ENCODE assay signal across 25 mouse cellular contexts in the genomic region with DNA sequence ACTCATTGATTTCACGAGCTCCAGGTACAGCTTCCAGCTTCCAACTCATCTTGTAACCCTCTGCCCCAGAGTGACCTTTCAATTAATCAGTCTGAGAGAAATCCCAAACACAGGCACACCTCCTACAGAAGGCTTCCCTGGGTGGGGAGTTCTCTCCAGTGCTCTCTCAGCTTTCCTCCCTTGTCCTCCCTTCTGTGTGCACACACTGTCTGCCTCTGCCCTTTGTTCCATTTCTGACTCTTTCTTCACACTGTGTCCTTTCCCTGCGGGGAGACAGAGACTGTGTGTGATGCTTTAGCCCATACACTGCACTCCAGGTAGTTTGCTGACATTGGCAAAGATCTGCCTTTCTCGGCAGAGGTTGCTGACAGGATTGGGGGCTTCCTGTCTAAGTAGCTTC. TPM values are rescaled to one million over a fixed set of nuclear protein-coding genes. Genes with fewer than 3 reads are reported as not detected.
"Had no signal": no experiment of that assay in that cellular context is flagged by ENCODE, and none has a peak within 500 bp of the region (broad histone marks: within the 10 kb centered on the region; RNA-seq: fewer than 3 reads in every experiment).

No protein-coding gene starts in this region.

- H3K4me1 ChIP-seq: liver, embryonic 13.5 days; lung, embryonic 15.5 days; megakaryocyte, embryonic 14.5 days; neural tube, embryonic 13.5 days; stomach, embryonic 15.5 days had no signal

- H3K4me2 ChIP-seq: limb, embryonic 13.5 days; liver, embryonic 13.5 days; lung, embryonic 15.5 days; midbrain, embryonic 13.5 days; neural tube, embryonic 13.5 days; stomach, embryonic 15.5 days had no signal

- H3K9me3 ChIP-seq: limb, embryonic 13.5 days; liver, embryonic 13.5 days; lung, embryonic 15.5 days; midbrain, embryonic 10.5 days; midbrain, embryonic 13.5 days; neural tube, embryonic 13.5 days; stomach, embryonic 15.5 days had no signal

- H3K9ac ChIP-seq: limb, embryonic 13.5 days; liver, embryonic 13.5 days; lung, embryonic 15.5 days; midbrain, embryonic 13.5 days; neural tube, embryonic 13.5 days; stomach, embryonic 15.5 days had no signal

- H3K27me3 ChIP-seq: limb, embryonic 13.5 days; liver, embryonic 13.5 days; lung, embryonic 15.5 days; megakaryocyte, embryonic 14.5 days; midbrain, embryonic 13.5 days; neural tube, embryonic 13.5 days; stomach, embryonic 15.5 days had no signal

- DNase-seq: kidney, adult 18-20 months; kidney, adult 9 months; kidney, postnatal 14 days; kidney, postnatal 4 days; left cerebral cortex, postnatal 4 days; liver, embryonic 13.5 days; lung, adult 18-20 months; lung, postnatal 10 days; lung, postnatal 36 days; retina, postnatal 1 day; right cerebral cortex, postnatal 25 days; spleen, adult 18-20 months; thymus, adult 18-20 months; thymus, postnatal 4 days had no signal

- H3K27ac ChIP-seq: limb, embryonic 13.5 days; liver, embryonic 13.5 days; lung, embryonic 15.5 days; midbrain, embryonic 10.5 days; midbrain, embryonic 13.5 days; neural tube, embryonic 13.5 days; stomach, embryonic 15.5 days had no signal

- ATAC-seq: midbrain, embryonic 13.5 days; midbrain, embryonic 16.5 days had no signal

- H3K4me3 ChIP-seq: limb, embryonic 13.5 days; liver, embryonic 13.5 days; lung, embryonic 15.5 days; megakaryocyte, embryonic 14.5 days; midbrain, embryonic 10.5 days; midbrain, embryonic 13.5 days; myocyte; neural tube, embryonic 13.5 days; stomach, embryonic 15.5 days had no signal

- H3K36me3 ChIP-seq: limb, embryonic 13.5 days; liver, embryonic 13.5 days; lung, embryonic 15.5 days; midbrain, embryonic 10.5 days; midbrain, embryonic 13.5 days; neural tube, embryonic 13.5 days; stomach, embryonic 15.5 days had no signal

RNA-seq across cellular contexts. Expression of a gene that starts 33.6 kb away (rescaled TPM):
- total RNA-seq: monocyte, adult 5-6 weeks; neutrophil, adult 5-6 weeks had no signal
